26 mouse cellular contexts compared by ENCODE assay signal in genomic region chr3:59181134-59181533, GRCm38 (mm10). TPM values are rescaled to one million over a fixed set of nuclear protein-coding genes. Genes with fewer than 3 reads are reported as not detected.
A peak's percentile ranks its signal among the peaks of the same experiment; 100 is the strongest.
DNase-seq lines count a peak whose midpoint lies in the region; ATAC-seq lines count a peak whose summit lies in the region.
"Had no signal": no experiment of that assay in that cellular context is flagged by ENCODE, and none has a peak within 500 bp of the region (broad histone marks: within the 10 kb centered on the region; RNA-seq: fewer than 3 reads in every experiment).

No protein-coding gene starts in this region.

- no peak overlapping the region for H3K27ac ChIP-seq in forebrain, embryonic 13.5 days
- no peak overlapping the region for H3K27ac ChIP-seq in forebrain, embryonic 15.5 days (replicated peaks)
- H3K27ac ChIP-seq: embryonic facial prominence, embryonic 12.5 days; heart, embryonic 10.5 days; hindbrain, embryonic 10.5 days; limb, embryonic 12.5 days; liver, embryonic 13.5 days; macrophage had no signal

- no peaks in the 10 kb centered on the region for H3K9me3 ChIP-seq in forebrain, embryonic 13.5 days (replicated peaks)
- no peaks in the 10 kb centered on the region for H3K9me3 ChIP-seq in forebrain, embryonic 15.5 days
- H3K9me3 ChIP-seq: embryonic facial prominence, embryonic 12.5 days; heart, embryonic 10.5 days; hindbrain, embryonic 10.5 days; limb, embryonic 12.5 days; liver, embryonic 13.5 days had no signal

- H3K36me3 ChIP-seq in forebrain, embryonic 13.5 days (ENCODE audit: poor library complexity, severe bottlenecking), result no peaks in the 10 kb centered on the region
- H3K36me3 ChIP-seq in forebrain, embryonic 15.5 days, result no peaks in the 10 kb centered on the region
- H3K36me3 ChIP-seq: embryonic facial prominence, embryonic 12.5 days; heart, embryonic 10.5 days; hindbrain, embryonic 10.5 days; limb, embryonic 12.5 days; liver, embryonic 13.5 days had no signal

- H3K9ac ChIP-seq in forebrain, embryonic 13.5 days, result no peak overlapping the region
- no peak overlapping the region for H3K9ac ChIP-seq in forebrain, embryonic 15.5 days (replicated peaks)
- H3K9ac ChIP-seq: embryonic facial prominence, embryonic 12.5 days; limb, embryonic 12.5 days; liver, embryonic 13.5 days had no signal

- H3K4me3 ChIP-seq in forebrain, embryonic 13.5 days, result no peak overlapping the region
- H3K4me3 ChIP-seq in forebrain, embryonic 15.5 days, result no peak overlapping the region
- H3K4me3 ChIP-seq: embryonic facial prominence, embryonic 12.5 days; erythroblast, embryonic 14.5 days; heart, embryonic 10.5 days; hindbrain, embryonic 10.5 days; limb, embryonic 12.5 days; liver, embryonic 13.5 days had no signal

- no peak overlapping the region for H3K4me2 ChIP-seq in forebrain, embryonic 13.5 days
- no peak overlapping the region for H3K4me2 ChIP-seq in forebrain, embryonic 15.5 days (replicated peaks)
- H3K4me2 ChIP-seq: embryonic facial prominence, embryonic 12.5 days; limb, embryonic 12.5 days; liver, embryonic 13.5 days; midbrain, embryonic 11.5 days had no signal

- DNase-seq in left cerebral cortex, postnatal 4 days, result peak; percentile 9
- DNase-seq in left cerebral cortex, adult 9 months (ENCODE audit: low spot score in 2 of 2), result no peak
- DNase-seq in 3T3-L1 (ENCODE audit: low read depth, low spot score) (peak; percentile 32), R1 (ENCODE audit: low read depth, low spot score) (peak; percentile 30)
- DNase-seq in ovary, adult 18-20 months (ENCODE audit: low spot score), result no peak
- no peak for DNase-seq in spleen, postnatal 14 days (ENCODE audit: low spot score in 2 of 2)
- DNase-seq: gastrocnemius, postnatal 36 days; kidney, adult 8-10 months; kidney, postnatal 36 days; layer of hippocampus, adult 9-11 months; liver, embryonic 13.5 days; thymus, postnatal 14 days had no signal

- 55% methylated on average over 5 of the region's 5 CpGs for WGBS in forebrain, embryonic 13.5 days
- WGBS in forebrain, embryonic 15.5 days, result 55% methylated on average over 5 of the region's 5 CpGs

- ATAC-seq in forebrain, embryonic 13.5 days, result 0 out of 2 replicates have a peak, but pooled peaks have one; percentile 8
- ATAC-seq in forebrain, embryonic 15.5 days (replicated peaks), result no peak; the same call in 1 of the 2 replicates
- ATAC-seq: forebrain, embryonic 14.5 days had no signal

- H3K4me1 ChIP-seq in forebrain, embryonic 13.5 days, result peaks cover 7% of the 10 kb centered on the region
- no peaks in the 10 kb centered on the region for H3K4me1 ChIP-seq in forebrain, embryonic 15.5 days
- H3K4me1 ChIP-seq: embryonic facial prominence, embryonic 12.5 days; hindbrain, embryonic 10.5 days; limb, embryonic 12.5 days; liver, embryonic 13.5 days had no signal

- H3K27me3 ChIP-seq in forebrain, embryonic 13.5 days, result no peaks in the 10 kb centered on the region
- H3K27me3 ChIP-seq in forebrain, embryonic 15.5 days, result no peaks in the 10 kb centered on the region
- H3K27me3 ChIP-seq: embryonic facial prominence, embryonic 12.5 days; limb, embryonic 12.5 days; liver, embryonic 13.5 days had no signal

- intact Hi-C loops in left cerebral cortex, postnatal 4 days (cut with DNase I), result no loop called here

RNA-seq across cellular contexts. Expression of gene Gpr87, which starts 13.8 kb away (rescaled TPM):
- polyA plus RNA-seq in forebrain, embryonic 13.5 days (2015; fragmentation: Nextera tagmentation; extraction: Ambion mirVana), result 0.15 TPM in 1 of 2 replicates, not detected in the other
- polyA plus RNA-seq in forebrain, embryonic 15.5 days (2015; fragmentation: Nextera tagmentation; extraction: Ambion mirVana), result 0.15 TPM in 1 of 2 replicates, not detected in the other
- total RNA-seq in left cerebral cortex, postnatal 4 days (2021), result not detected
- total RNA-seq: adrenal gland, adult 18-20 months; gastrocnemius, postnatal 36 days; left cerebral cortex, adult 8-10 months had no signal
- polyA plus RNA-seq: erythroblast, embryonic 14.5 days; forebrain, embryonic 14.5 days; heart, postnatal 0 days; liver, embryonic 13.5 days; macrophage; testis, adult 2 months had no signal

RNA-seq across cellular contexts. Expression of gene P2ry14, which starts 27.7 kb away (rescaled TPM):
- polyA plus RNA-seq in forebrain, embryonic 13.5 days (2015; fragmentation: Nextera tagmentation; extraction: Ambion mirVana), result 2.9 and 3.2 TPM in 2 replicates
- 3.0 and 3.5 TPM in 2 replicates for polyA plus RNA-seq in forebrain, embryonic 15.5 days (2015; fragmentation: Nextera tagmentation; extraction: Ambion mirVana)
- total RNA-seq in left cerebral cortex, postnatal 4 days (2021), result 1 to 10 TPM in 1 of 2 experiments, under 1 TPM in 1; 0.70 to 1.0 TPM
- polyA plus RNA-seq: erythroblast, embryonic 14.5 days had no signal

RNA-seq across cellular contexts. Expression of gene P2ry13, which starts 29.5 kb away (rescaled TPM):
- 0.94 and 1.2 TPM in 2 replicates for polyA plus RNA-seq in forebrain, embryonic 13.5 days (2015; fragmentation: Nextera tagmentation; extraction: Ambion mirVana)
- polyA plus RNA-seq in forebrain, embryonic 15.5 days (2015; fragmentation: Nextera tagmentation; extraction: Ambion mirVana), result 1.5 and 1.7 TPM in 2 replicates
- 1 to 10 TPM; 2.8 TPM for total RNA-seq in left cerebral cortex, postnatal 4 days (2021)
- polyA plus RNA-seq: erythroblast, embryonic 14.5 days had no signal

Comparison
In these comparisons a context has a peak if more than half of its experiments do, and no peak if none do; other contexts are left out.
1. DNase-seq: peak in left cerebral cortex, postnatal 4 days (single experiment), 3T3-L1 (single experiment) and R1 (single experiment); none in left cerebral cortex, adult 9 months (0 of 2), ovary, adult 18-20 months (single experiment) and spleen, postnatal 14 days (0 of 2).